Mouse (Mus musculus) cerebellum, adult 9-10 months (tissue): ENCODE data around the gene Ffar1.
"Not testable (repeated sequence)": the region's sequence is repeated elsewhere in the genome, so short reads cannot be mapped to it uniquely, and the experiment has no call there.

Experiments
- DNase-seq: peaks from one replicate; pipeline ENCODE4 v3.0.0; 2022

The Ffar1 gene

GRCm38 (mm10) chr7:30847386-30847785 lies 14.0 kb downstream of the Ffar1 start:
- no peak for DNase-seq

GRCm38 (mm10) chr7:30846505-30847053 lies 14.8 kb downstream of the Ffar1 start:
- no peak for DNase-seq

GRCm38 (mm10) chr7:30844676-30845297 lies 16.6 kb downstream of the Ffar1 start:
- DNase-seq = no peak

GRCm38 (mm10) chr7:30842092-30842491 lies 19.3 kb downstream of the Ffar1 start:
- no peak for DNase-seq

GRCm38 (mm10) chr7:30841379-30841778 lies 20.0 kb downstream of the Ffar1 start:
- no peak for DNase-seq

DNA sequence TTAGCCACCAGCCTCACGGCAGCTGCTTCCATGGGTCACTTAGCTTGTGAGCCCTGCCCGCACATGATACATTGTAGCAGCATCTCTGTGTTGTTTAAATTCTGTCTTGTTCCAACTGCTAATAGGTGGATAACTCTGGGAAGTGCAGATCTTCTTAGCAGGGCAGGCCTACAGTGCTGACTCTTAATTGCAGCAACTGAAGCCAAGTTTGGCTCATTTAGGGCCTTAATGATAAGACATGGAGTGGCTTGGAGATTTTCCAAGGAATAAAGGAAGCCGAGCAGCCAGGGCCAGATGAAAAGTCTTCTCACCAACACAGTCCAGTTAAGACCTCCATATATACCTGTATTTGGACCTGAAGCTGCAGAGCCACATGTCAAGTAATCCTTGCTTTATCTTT lies 21.1 kb downstream of the Ffar1 start:
- DNase-seq = no peak

DNA sequence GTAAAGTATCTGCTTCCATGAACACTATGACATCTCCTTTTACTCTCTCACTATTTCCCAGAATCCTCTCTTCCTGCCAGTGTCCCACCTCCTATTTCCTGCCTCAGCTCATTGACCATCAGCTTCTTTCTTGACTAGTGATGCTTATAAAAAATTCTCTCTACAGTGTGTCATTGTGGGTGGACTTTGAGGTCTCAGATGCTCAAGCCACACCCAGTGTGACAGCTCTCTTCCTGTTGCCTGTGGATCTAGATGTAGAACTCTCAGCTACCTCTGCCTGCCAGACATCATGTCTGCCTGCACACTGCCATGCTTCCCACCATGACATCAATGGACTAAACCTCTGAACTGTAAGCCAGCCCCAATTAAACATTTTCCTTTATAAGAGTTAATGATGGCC lies 24.1 kb downstream of the Ffar1 start:
- no peak for DNase-seq

DNA sequence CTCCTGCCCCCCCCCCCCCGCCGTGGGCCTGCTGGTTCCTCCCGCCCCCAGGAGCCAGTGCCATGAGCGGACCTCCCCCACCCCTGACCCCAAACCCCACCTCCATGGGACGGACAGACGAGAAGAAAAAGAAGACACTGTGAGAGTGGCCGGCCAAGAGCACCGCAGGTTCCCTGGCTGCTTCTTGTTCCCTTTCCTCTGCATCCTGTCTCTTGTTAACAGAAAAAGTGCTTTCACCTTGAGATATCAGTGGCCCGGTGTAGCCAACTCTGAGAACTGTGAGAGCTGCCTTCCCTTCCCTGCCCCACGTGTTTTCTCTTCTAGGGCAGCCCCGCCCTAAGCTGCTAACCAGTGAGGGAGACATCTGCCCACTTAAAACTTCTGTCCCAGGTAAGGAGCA lies 28.7 kb downstream of the Ffar1 start:
- not testable (repeated sequence) for DNase-seq

- no peak for DNase-seq
Observed at GRCm38 (mm10) chr7:30832261-30832660, 29.1 kb downstream of the Ffar1 start.

GRCm38 (mm10) chr7:30829428-30829827 lies 31.9 kb downstream of the Ffar1 start:
- no peak for DNase-seq

DNA sequence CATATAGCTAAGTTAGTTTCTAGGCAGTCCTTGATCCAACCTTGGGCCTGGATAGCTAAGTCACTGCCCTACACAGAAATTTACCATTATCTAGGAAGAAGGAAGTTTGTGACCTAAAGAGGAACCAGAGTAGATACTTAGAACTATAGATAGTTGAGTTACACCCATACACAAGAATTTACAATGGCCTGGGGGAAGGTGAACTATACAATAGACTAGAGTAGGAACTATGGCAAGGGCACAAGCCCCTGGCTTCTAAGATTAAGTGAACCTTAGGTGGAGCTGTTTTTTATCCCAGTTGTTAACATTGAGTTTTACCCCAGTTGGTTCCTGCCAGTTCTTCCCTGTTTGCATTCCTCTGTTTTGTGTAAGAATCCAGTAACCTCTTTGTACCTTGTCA lies 32.5 kb downstream of the Ffar1 start:
- not testable (repeated sequence) for DNase-seq

DNA sequence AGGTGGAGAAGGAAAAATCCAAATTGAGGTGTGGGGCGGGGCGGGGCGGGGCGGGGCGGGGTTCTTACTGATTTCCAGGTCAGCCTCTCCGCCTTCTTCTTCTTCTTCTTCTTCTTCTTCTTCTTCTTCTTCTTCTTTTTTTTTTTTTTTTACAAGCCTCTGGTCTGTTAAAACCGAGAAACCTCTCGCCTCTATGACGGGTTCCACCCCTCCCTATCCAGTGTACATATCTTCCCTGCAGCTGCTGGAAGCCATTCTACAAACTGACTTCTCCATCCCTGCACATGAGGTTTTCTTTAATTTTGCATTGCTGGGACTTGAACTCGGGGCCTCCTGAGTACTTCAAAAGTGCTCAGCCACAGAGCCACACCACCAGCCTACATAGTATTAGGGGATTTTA lies 34.7 kb downstream of the Ffar1 start:
- DNase-seq = no peak

DNA sequence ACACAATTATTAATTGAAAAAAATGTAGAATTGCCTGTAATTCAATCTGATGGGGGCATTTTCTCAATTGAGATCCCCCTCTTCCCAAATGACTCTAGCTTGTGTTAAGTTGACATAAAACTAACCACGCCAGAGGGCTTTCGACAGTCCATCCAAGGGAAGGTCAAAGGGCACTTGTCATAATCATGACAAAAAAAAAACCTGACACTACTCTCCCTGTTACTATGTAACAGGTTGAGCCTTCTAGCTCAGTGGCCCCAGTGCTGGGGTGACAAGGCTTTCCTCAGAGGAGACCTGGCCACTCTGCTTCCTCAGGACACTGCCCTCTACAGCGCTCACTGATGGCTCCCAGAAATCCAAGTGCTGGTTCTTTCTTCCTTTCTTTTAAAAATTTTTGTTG lies 37.1 kb downstream of the Ffar1 start:
- no peak for DNase-seq

DNA sequence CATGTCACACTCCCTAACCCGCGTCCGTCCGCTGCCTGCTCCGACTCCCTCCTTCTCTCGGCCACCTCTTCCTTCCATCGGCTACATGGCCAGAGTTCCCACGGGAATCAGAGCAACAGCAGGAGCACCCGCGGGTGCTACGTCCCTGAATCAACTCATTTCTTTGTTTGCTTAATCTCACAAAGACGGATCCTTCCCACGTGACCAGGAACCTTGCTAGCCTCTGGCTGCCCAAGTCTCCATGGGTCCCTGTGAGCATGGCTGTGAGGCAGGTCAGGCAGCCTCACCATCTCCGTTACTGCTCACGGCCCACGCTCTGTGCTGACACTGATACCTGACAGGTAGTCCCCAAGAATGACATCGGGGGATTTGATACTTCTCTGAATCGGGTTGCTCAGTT lies 37.7 kb downstream of the Ffar1 start, which contains the start of gene Ffar2:
Gene Ffar2, minus strand, starts transcription at position 101 of the 400 bp plus-strand sequence.
- DNase-seq = no peak

DNA sequence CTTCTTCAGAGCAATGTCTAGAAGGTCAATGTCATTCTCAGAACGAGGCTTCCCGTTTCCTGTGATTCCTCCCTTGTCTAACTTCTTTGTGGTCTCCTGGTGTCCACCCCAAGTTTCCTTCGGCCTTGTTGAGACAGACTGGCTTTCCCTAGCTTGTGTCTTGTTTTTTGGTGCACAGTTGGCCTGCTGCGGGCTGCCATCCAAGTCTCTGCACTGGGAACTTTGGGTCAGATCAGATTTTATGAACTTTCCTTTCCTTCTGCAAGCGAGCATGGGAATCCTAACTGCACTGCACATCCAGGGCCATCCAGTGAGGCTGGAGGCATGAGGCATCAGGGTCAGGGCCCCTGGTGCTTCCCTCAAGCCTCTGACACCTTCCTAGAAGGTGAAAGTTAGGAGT lies 39.8 kb downstream of the Ffar1 start:
- DNase-seq = no peak

- no peak for DNase-seq
Observed at GRCm38 (mm10) chr7:30820854-30821445, 40.4 kb downstream of the Ffar1 start.

GRCm38 (mm10) chr7:30820131-30820530 lies 41.2 kb downstream of the Ffar1 start:
- no peak for DNase-seq

GRCm38 (mm10) chr7:30812291-30812807 lies 49.0 kb downstream of the Ffar1 start:
- DNase-seq = no peak

GRCm38 (mm10) chr7:30811757-30812290 lies 49.5 kb downstream of the Ffar1 start:
- DNase-seq = no peak

- no peak for DNase-seq
Observed at GRCm38 (mm10) chr7:30810319-30810718, 51.0 kb downstream of the Ffar1 start.
